Mouse (Mus musculus) spleen, postnatal 4 days (tissue): ENCODE measurements around the gene Rab43.

ENCODE experiments used
- DNase-seq, 2 experiments: peaks; one replicate each; pipeline ENCODE4 v3.0.0; 2022; ENCODE audit warnings: low spot score in 2 of 2

The Rab43 gene

GRCm38 (mm10) chr6:87786621-87787020 is 25.3 kb downstream of the Rab43 start:
- no peak for DNase-seq

- no peak for DNase-seq
Observed at GRCm38 (mm10) chr6:87784033-87784432, 27.9 kb downstream of the Rab43 start.

- DNase-seq: no peak
Observed at GRCm38 (mm10) chr6:87780546-87781301, 31.2 kb downstream of the Rab43 start.

- peak in 1 of 2 experiments; percentile 67 for DNase-seq
Observed at GRCm38 (mm10) chr6:87779174-87780165, 32.5 kb downstream of the Rab43 start.

- peak; percentile 42 to 69 for DNase-seq
Observed at GRCm38 (mm10) chr6:87778294-87779173, 33.4 kb downstream of the Rab43 start.

- DNase-seq: peak; percentile 19 to 69
Observed at GRCm38 (mm10) chr6:87777842-87778241, 34.1 kb downstream of the Rab43 start, which contains the start of gene Gp9. Gp9 (plus strand) TSS chr6:87778072.

GRCm38 (mm10) chr6:87776663-87777062 is 35.3 kb downstream of the Rab43 start:
- DNase-seq: peak; percentile 22 to 68

GRCm38 (mm10) chr6:87775588-87776245 is 36.2 kb downstream of the Rab43 start:
- peak; percentile 72 to 77 for DNase-seq

GRCm38 (mm10) chr6:87774909-87775308 is 37.1 kb downstream of the Rab43 start:
- DNase-seq: peak; percentile 12 to 59

GRCm38 (mm10) chr6:87774466-87774865 is 37.5 kb downstream of the Rab43 start:
- no peak for DNase-seq

GRCm38 (mm10) chr6:87770626-87771025 is 41.3 kb downstream of the Rab43 start:
- DNase-seq: peak; percentile 34 to 63

- DNase-seq: peak in 1 of 2 experiments; percentile 9
Observed at GRCm38 (mm10) chr6:87764296-87764695, 47.7 kb downstream of the Rab43 start.

- DNase-seq: peak in 1 of 2 experiments; percentile 21
Observed at GRCm38 (mm10) chr6:87763376-87764280, 48.3 kb downstream of the Rab43 start.

GRCm38 (mm10) chr6:87762161-87762560 is 49.8 kb downstream of the Rab43 start:
- no peak for DNase-seq

- no peak for DNase-seq
Observed at GRCm38 (mm10) chr6:87759850-87760249, 52.1 kb downstream of the Rab43 start.

- no peak for DNase-seq
Observed at GRCm38 (mm10) chr6:87759404-87759803, 52.6 kb downstream of the Rab43 start.

- no peak for DNase-seq
Observed at GRCm38 (mm10) chr6:87756896-87757295, 55.1 kb downstream of the Rab43 start.

- DNase-seq: no peak
Observed at GRCm38 (mm10) chr6:87755196-87755595, 56.8 kb downstream of the Rab43 start.

GRCm38 (mm10) chr6:87751574-87751973 is 60.4 kb downstream of the Rab43 start:
- peak in 1 of 2 experiments; percentile 58 for DNase-seq
